Mouse (Mus musculus): Measurements from ENCODE around the gene Trmt2b. TPM values are rescaled to one million over a fixed set of nuclear protein-coding genes. Genes with fewer than 3 reads are reported as not detected.
"Not testable (repeated sequence)": the region's sequence is repeated elsewhere in the genome, so short reads cannot be mapped to it uniquely, and the experiment has no call there.

The Trmt2b gene
- total RNA-seq, 2 experiments from 2014 or later: 6.1 to 7.9 TPM

DNA sequence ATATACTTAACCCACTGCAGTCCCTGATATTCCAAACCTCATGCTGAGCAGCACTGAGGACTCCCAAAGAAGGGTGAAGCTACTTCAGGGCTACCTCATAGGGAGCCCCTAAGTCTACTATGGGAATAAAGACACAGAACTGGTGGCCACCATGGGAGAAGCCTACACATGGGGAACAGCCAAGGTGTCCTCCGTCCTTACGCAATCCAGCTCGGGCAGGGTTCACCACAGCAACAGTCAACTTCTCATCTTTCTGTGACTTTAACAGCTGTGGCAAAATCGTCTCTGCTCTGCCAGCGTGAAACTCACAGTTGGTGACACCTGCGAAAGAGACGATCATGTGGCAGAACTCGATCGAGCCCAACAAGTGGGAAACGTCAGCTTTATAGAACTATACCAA lies 38.5 kb downstream of the Trmt2b start:
- intact Hi-C loops (cut with DNase I): no loop called here
- DNase-seq (ENCODE audit: low spot score in 2 of 2): no peak

DNA sequence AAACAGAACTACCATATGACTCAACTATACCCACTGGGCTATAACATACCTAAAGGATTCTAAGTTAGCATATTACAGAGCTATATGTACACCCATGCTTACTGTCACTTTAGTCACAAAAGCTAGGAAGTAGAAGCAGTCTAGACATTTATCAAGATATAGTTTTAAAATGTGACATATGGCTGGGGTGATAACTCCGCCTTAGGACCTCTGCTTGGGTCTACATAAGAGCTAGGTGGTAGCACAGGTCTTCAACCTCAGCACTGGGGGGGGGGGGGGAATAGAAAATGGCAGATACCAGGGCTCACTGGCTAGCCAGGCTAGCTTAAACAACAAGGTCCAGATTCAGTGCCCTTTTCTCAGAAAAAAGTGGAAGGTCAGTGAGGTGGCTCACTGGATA lies 43.7 kb downstream of the Trmt2b start:
- intact Hi-C loops (cut with DNase I): no loop called here
- no peak for DNase-seq (ENCODE audit: low spot score in 2 of 2)

DNA sequence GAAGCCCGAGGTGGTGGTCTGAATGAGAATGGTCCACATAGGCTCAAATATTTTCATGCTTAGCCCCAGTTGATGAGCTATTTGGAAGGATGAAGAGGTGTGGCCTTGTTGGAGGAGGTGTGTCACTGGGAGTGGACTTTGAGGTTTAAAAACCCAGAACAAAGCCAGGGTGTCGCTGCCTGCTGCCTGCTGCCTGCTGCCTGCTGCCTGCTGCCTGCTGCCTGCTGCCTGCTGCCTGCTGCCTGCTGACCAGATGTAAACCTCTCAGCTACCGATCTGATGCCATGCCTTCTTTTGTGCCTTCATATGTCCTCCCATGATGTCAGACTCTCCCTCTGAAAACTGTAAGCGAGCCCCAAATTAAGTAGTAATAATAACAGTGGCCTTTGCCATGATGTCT lies 54.9 kb downstream of the Trmt2b start, which contains the start of gene Nox1:
Gene Nox1, minus strand, starts transcription at position 101 of the 400 bp plus-strand sequence.
- DNase-seq (ENCODE audit: low spot score in 2 of 2): no peak
- intact Hi-C loops (cut with DNase I): no loop called here

DNA sequence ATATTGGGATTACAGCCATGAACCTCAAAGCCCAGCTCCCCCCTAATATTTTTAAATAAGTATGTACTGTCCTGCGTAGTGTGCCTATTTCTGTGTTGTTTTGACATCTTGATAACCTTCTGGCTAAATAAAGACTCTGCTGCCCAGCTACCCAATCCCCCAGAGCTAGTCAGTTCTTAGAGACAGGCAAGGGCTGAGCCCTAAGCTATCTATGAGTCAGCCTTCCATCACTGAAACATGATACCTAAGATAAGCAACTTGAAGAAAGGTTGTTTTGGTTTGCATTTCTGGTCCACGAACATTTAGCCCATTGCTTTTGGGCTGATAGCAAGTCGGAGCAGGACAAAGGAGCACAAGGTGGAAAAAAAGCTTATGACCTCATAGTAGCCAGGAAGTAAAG lies 56.2 kb downstream of the Trmt2b start:
- intact Hi-C loops (cut with DNase I): no loop called here
- DNase-seq (ENCODE audit: low spot score in 2 of 2): no peak

DNA sequence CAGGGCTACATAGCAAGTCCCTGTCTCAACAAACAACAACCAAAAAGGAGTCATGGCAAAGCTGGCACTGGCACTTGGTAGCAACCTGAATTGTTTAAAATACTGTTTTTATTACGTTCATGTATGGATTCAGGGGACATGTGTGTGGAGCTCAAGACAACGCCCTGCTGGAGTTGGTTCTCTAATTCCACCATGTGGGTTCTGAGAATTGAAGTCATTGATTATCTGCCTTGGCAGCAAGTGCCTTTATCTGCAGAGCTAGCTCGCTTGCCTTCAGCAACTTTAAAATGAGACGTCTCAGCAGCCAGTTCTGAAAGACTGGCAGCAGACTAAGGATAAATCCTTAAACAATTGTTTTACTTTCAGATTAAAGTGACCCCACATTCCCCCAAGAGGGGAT lies 58.6 kb downstream of the Trmt2b start:
- intact Hi-C loops (cut with DNase I): no loop called here
- DNase-seq (ENCODE audit: low spot score in 2 of 2): no peak

DNA sequence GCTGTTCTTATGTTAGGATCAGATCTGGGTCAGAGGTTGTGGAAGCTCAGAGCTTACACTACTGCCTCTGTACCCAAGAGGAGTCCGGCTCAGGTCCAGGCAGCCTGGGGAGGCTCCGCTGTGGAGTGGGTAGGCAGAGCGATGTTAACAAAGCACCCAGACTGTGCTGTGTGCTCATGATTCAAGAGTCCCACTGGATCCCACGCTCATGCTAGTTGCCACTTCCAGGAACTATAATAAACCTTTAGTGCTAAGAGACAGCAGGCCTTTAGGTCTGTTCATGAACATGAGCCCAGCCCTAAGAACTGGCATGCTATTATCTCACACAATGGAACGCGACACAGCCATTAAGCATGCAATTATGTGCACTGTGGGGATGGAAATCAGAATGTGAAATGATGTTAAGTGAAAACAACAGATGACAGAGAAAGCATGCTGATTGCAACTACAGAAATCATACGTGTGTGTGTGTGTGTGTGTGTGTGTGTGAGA lies 65.6 kb downstream of the Trmt2b start:
- intact Hi-C loops (cut with DNase I): no loop called here
- DNase-seq (ENCODE audit: low spot score in 2 of 2): peak; percentile 3 to 10

DNA sequence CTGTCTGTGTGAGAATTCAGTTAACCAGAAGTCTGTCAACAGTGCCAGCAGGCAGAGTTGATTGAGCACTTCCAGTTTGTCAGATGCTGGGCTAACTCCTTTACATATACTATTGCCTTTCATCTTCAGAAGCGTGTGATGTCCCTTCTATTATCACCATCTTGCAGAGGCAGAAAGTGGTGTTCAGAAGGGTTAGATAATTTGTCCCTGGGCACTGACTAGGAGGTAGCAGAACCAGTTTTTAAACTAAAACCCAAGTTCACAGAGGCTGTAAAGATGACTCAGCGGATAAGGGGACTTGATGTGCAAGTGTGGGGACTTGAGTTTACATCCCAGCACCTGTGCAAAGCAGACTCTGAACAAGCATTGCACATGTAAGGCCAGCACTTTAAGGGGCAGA lies 68.3 kb downstream of the Trmt2b start:
- no peak for DNase-seq (ENCODE audit: low spot score in 2 of 2)
- intact Hi-C loops (cut with DNase I): no loop called here

DNA sequence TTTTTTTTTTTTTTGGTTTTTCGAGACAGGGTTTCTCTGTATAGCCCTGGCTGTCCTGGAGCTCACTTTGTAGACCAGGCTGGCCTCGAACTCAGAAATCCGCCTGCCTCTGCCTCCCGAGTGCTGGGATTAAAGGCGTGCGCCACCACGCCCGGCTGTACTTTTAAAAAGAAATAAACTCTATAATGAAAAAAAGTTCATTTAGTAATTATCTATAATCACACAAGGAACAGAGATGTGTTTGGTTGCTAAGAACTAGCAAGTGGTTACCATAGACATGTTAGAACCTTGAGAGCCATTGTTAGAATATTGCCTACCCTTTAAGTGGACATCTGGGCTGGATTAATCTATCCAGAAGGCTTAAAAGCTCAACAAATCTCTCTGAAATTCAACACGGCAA lies 89.6 kb downstream of the Trmt2b start, which contains the start of gene Arl13a:
Gene Arl13a, plus strand, starts transcription at position 301 of the 400 bp plus-strand sequence.
- intact Hi-C loops (cut with DNase I); DNase-seq (ENCODE audit: low spot score in 2 of 2): not testable (repeated sequence)

DNA sequence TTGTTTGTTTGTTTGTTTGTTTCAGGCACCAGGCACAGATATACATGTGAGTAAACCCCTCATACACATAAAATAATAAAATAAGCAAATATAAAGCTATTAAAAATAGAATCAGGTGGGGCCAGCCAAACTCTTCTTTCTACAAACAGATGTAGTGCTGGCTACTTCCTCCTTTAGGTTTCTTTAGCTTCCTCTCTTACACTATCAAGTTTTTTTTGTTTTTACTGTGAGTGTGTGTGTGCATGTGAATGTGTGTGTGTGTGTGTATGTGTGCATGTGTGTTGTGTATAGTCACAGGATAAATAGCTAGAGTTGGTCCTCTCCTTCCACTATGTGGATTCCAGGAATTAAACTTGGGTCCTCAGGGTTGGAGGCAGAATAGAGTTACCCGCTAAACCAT lies 102.1 kb downstream of the Trmt2b start:
- no peak for DNase-seq (ENCODE audit: low spot score in 2 of 2)
- intact Hi-C loops (cut with DNase I): no loop called here

Other genes with a start within 250 kb of the Trmt2b start
- gene Cstf2, start 217.8 kb downstream of the Trmt2b start, total RNA-seq (2021): 100 to 1,000 TPM; 127 to 144 TPM
- 1 to 10 TPM in 1 of 2 experiments, under 1 TPM in 1; 0.46 to 1.4 TPM for gene Xkrx, start 114.9 kb downstream of the Trmt2b start, total RNA-seq (2021)
- gene Arl13a, start 89.5 kb downstream of the Trmt2b start, total RNA-seq (2021): not detected
- gene Nox1, start 55.0 kb downstream of the Trmt2b start, total RNA-seq (2021): under 1 TPM in 1 of 2 experiments, not detected in 1; 0.44 TPM
- gene Tmem35a, start 18.2 kb upstream of the Trmt2b start, total RNA-seq (2021): 10 to 100 TPM; 70.8 to 74.6 TPM
- 1 to 10 TPM in 1 of 2 experiments, under 1 TPM in 1; 0.70 to 1.7 TPM for gene Cenpi, start 31.1 kb upstream of the Trmt2b start, total RNA-seq (2021)
- 10 to 100 TPM; 55.0 to 73.9 TPM for gene Drp2, start 127.6 kb upstream of the Trmt2b start, total RNA-seq (2021)
- not detected for gene Taf7l, start 199.5 kb upstream of the Trmt2b start, total RNA-seq (2021)